Mouse (Mus musculus): ENCODE results near the gene Avpi1. TPM values are rescaled to one million over a fixed set of nuclear protein-coding genes. Genes with fewer than 3 reads are reported as not detected.

Avpi1 gene
- polyA plus RNA-seq, 1 experiment from 2014 or later = 8.3 TPM

- no peak for ATAC-seq
- no peaks in the 10 kb centered on the region for H3K9me3 ChIP-seq (replicated peaks; ENCODE audit: control insufficient read depth, low read length, poor library complexity, severe bottlenecking)
- no peak overlapping the region for H3K4me2 ChIP-seq (ENCODE audit: low read length)
- no peaks in the 10 kb centered on the region for H3K36me3 ChIP-seq (ENCODE audit: control insufficient read depth, insufficient read depth, low read length)
- no peak overlapping the region for H3K9ac ChIP-seq (ENCODE audit: low read depth, low read length)
- H3K4me1 ChIP-seq (ENCODE audit: control insufficient read depth, insufficient read depth, low read length) = no peaks in the 10 kb centered on the region
- H3K27ac ChIP-seq (ENCODE audit: low read length) = no peak overlapping the region
- H3K4me3 ChIP-seq (ENCODE audit: low read depth, low read length) = no peak overlapping the region
- H3K27me3 ChIP-seq (ENCODE audit: control insufficient read depth, insufficient read depth, low read depth, low read length) = no peaks in the 10 kb centered on the region
- 88% methylated on average over 15 of the region's 15 CpGs for WGBS
These were observed 9.8 kb upstream of the Avpi1 start for GRCm38 (mm10) chr19:42138517-42139285.

DNA sequence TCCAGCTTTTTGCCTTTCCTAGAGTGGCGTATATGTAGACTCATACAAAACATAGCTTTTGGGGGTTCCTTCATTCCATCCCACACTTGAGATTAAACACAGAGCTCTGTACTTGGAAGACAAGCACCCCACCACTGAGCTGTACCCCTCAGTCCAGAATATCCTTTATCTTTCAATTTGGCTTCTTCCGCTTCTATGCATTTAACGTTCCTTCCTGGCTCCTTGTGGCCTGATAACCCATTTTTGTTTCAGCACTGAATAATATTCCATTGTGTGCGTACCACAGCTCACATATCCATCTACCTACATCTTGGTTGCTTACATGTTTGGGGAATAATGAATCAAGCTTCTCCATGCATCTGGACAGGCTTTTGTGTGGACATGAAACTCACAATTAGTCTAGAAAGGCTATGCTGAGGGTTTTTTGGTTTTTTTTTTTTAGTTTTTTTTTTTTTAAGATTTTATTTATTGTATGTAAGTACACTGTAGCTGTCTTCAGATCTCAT lies 8.4 kb upstream of the Avpi1 start:
- no peak overlapping the region for H3K9ac ChIP-seq (ENCODE audit: low read depth, low read length)
- H3K4me2 ChIP-seq (ENCODE audit: low read length) = no peak overlapping the region
- no peak overlapping the region for H3K27ac ChIP-seq (ENCODE audit: low read length)
- H3K4me3 ChIP-seq (ENCODE audit: low read depth, low read length) = no peak overlapping the region
- H3K27me3 ChIP-seq (ENCODE audit: control insufficient read depth, insufficient read depth, low read depth, low read length) = no peaks in the 10 kb centered on the region
- H3K36me3 ChIP-seq (ENCODE audit: control insufficient read depth, insufficient read depth, low read length) = no peaks in the 10 kb centered on the region
- WGBS = 96% methylated on average over 4 of the region's 4 CpGs
- no peaks in the 10 kb centered on the region for H3K9me3 ChIP-seq (replicated peaks; ENCODE audit: control insufficient read depth, low read length, poor library complexity, severe bottlenecking)
- ATAC-seq = no peak
- no peaks in the 10 kb centered on the region for H3K4me1 ChIP-seq (ENCODE audit: control insufficient read depth, insufficient read depth, low read length)

DNA sequence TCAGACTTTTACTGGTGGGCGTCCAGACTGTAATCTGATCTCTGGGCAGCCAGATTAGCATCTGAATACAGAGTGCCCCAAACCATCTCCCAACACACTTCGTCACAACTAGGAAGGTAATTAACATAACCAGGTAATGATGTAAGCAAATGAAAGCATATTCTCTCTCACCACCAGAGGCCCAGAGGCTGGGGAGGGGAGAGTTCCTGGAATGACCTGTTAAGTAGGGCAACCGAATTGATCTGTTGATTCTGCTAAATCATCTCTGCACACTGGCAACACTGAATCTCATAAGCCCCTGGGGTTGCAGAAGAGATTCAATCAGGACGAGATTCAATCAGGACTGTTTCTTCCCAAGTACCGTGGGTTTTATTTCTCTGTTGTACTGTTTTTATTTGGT lies 7.3 kb upstream of the Avpi1 start:
- H3K4me3 ChIP-seq (ENCODE audit: low read depth, low read length) = no peak overlapping the region
- H3K4me1 ChIP-seq (ENCODE audit: control insufficient read depth, insufficient read depth, low read length) = no peaks in the 10 kb centered on the region
- H3K9ac ChIP-seq (ENCODE audit: low read depth, low read length) = no peak overlapping the region
- no peak for ATAC-seq
- no peaks in the 10 kb centered on the region for H3K9me3 ChIP-seq (replicated peaks; ENCODE audit: control insufficient read depth, low read length, poor library complexity, severe bottlenecking)
- H3K27ac ChIP-seq (ENCODE audit: low read length) = no peak overlapping the region
- 22% methylated on average over 5 of the region's 5 CpGs for WGBS
- H3K36me3 ChIP-seq (ENCODE audit: control insufficient read depth, insufficient read depth, low read length) = no peaks in the 10 kb centered on the region
- no peaks in the 10 kb centered on the region for H3K27me3 ChIP-seq (ENCODE audit: control insufficient read depth, insufficient read depth, low read depth, low read length)
- H3K4me2 ChIP-seq (ENCODE audit: low read length) = no peak overlapping the region

GRCm38 (mm10) chr19:42135070-42135469 lies 6.2 kb upstream of the Avpi1 start:
- Histone ChIP-seq H3K27ac (ENCODE audit: low read length) (no peak overlapping the region), H3K27me3 (ENCODE audit: control insufficient read depth, insufficient read depth, low read depth, low read length) (no peaks in the 10 kb centered on the region; the same call in 1 of the 2 replicates), H3K36me3 (ENCODE audit: control insufficient read depth, insufficient read depth, low read length) (no peaks in the 10 kb centered on the region), H3K4me2 (ENCODE audit: low read length) (no peak overlapping the region), H3K9ac (ENCODE audit: low read depth, low read length) (no peak overlapping the region), H3K4me3 (ENCODE audit: low read depth, low read length) (no peak overlapping the region), H3K4me1 (ENCODE audit: control insufficient read depth, insufficient read depth, low read length) (no peaks in the 10 kb centered on the region), H3K9me3 (replicated peaks; ENCODE audit: control insufficient read depth, low read length, poor library complexity, severe bottlenecking) (no peaks in the 10 kb centered on the region)
- ATAC-seq = no peak

DNA sequence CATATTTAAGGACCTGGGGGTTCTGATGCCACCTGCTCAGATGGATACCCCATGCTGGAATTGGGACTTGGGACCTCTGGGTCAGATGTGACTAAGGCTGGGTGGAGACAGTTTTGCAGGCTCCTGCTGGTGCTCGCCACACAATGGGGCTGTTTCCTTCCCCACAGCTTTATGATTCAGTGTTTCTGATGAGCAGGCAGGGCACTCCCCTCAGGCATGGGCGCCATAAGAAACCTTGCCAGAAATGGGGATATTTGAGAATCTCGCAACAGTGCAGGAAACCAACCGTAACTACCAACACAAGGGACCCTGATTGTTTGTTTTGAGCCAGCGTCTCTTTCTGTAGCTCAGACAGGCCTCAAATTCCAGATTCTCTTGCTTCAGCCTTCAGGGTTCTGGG lies 2.2 kb upstream of the Avpi1 start:
- Histone ChIP-seq H3K4me1 (ENCODE audit: control insufficient read depth, insufficient read depth, low read length) (peaks cover 15% of the 10 kb centered on the region), H3K4me3 (ENCODE audit: low read depth, low read length) (no peak overlapping the region), H3K9me3 (replicated peaks; ENCODE audit: control insufficient read depth, low read length, poor library complexity, severe bottlenecking) (no peaks in the 10 kb centered on the region), H3K36me3 (ENCODE audit: control insufficient read depth, insufficient read depth, low read length) (no peaks in the 10 kb centered on the region), H3K27ac (ENCODE audit: low read length) (no peak overlapping the region), H3K4me2 (ENCODE audit: low read length) (no peak overlapping the region), H3K27me3 (ENCODE audit: control insufficient read depth, insufficient read depth, low read depth, low read length) (no peaks in the 10 kb centered on the region; the same call in 1 of the 2 replicates), H3K9ac (ENCODE audit: low read depth, low read length) (no peak overlapping the region)
- ATAC-seq = no peak
- 74% methylated on average over 5 of the region's 5 CpGs for WGBS

DNA sequence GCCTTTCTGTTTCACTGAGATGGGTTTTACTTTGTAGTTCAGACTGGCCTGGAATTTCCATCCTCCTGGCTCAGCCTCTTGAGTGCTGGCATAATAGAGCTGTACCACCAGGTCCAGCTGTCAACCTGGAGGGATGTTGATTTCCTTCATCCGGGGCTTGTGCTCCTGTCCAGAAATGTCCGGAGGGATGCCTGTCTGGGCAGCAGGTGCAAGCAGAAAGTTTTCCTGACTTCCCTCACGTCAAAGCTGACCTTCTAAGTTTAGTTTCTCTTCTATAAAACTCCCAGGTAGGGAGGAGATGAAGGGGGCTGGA lies 1.4 kb upstream of the Avpi1 start:
- no peaks in the 10 kb centered on the region for H3K9me3 ChIP-seq (replicated peaks; ENCODE audit: control insufficient read depth, low read length, poor library complexity, severe bottlenecking)
- ATAC-seq = no peak
- H3K36me3 ChIP-seq (ENCODE audit: control insufficient read depth, insufficient read depth, low read length) = no peaks in the 10 kb centered on the region
- H3K27me3 ChIP-seq (ENCODE audit: control insufficient read depth, insufficient read depth, low read depth, low read length) = no peaks in the 10 kb centered on the region; the same call in 1 of the 2 replicates
- no peak overlapping the region for H3K9ac ChIP-seq (ENCODE audit: low read depth, low read length)
- no peak overlapping the region for H3K4me3 ChIP-seq (ENCODE audit: low read depth, low read length)
- peaks cover 15% of the 10 kb centered on the region for H3K4me1 ChIP-seq (ENCODE audit: control insufficient read depth, insufficient read depth, low read length)
- no peak overlapping the region for H3K4me2 ChIP-seq (ENCODE audit: low read length)
- 63% methylated on average over 3 of the region's 3 CpGs for WGBS
- no peak overlapping the region for H3K27ac ChIP-seq (ENCODE audit: low read length)

DNA sequence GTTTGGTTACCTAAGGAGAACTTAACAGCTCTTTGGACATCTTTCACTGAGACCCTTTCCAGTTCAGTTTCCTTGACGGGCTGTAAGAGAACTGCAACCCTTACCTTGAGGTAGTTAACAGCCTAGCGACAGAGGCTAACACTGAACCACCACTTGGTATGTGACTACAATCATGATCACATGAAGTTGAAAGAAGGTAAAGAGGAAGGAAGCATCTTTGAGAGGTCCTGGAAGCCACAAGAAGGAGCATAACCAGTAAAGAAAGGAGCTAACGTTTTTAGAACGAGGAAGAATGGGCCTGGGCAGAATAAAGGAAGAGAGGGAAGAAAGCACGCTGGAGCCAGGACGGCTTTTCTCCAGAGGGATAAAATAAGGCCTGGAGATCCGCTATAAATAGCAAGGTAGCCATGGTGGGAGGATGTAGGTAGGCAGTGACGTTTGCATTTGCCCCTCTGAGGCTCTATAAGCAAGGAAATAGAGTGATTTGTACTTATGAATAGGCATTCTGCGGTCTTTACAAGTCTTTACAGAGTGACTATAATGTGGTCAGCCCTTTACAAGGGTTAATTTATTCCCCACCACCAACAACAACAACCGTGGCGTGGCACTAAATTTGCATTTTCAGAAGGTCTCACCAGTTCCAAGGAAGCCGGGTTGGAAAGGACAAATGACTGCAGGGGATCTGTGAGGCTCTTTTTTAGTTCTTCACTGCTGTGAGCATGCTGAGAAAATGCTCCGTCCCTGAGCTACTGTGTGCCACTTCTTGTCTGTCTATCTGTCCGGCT lies 842 bp upstream of the Avpi1 start:
- no peaks in the 10 kb centered on the region; the same call in 1 of the 2 replicates for H3K27me3 ChIP-seq (ENCODE audit: control insufficient read depth, insufficient read depth, low read depth, low read length)
- peak overlapping the region; percentile 80 for H3K9ac ChIP-seq (ENCODE audit: low read depth, low read length)
- peak overlapping the region; percentile 71 for H3K4me3 ChIP-seq (ENCODE audit: low read depth, low read length)
- WGBS = 19% methylated on average over 14 of the region's 14 CpGs
- ATAC-seq = peak; percentile 34
- H3K27ac ChIP-seq (ENCODE audit: low read length) = peak overlapping the region; percentile 73
- H3K36me3 ChIP-seq (ENCODE audit: control insufficient read depth, insufficient read depth, low read length) = no peaks in the 10 kb centered on the region; the same call in 1 of the 2 replicates
- H3K4me1 ChIP-seq (ENCODE audit: control insufficient read depth, insufficient read depth, low read length) = peaks cover 15% of the 10 kb centered on the region
- no peaks in the 10 kb centered on the region for H3K9me3 ChIP-seq (replicated peaks; ENCODE audit: control insufficient read depth, low read length, poor library complexity, severe bottlenecking)
- peak overlapping the region; percentile 100 for H3K4me2 ChIP-seq (ENCODE audit: low read length)

- Histone ChIP-seq H3K4me1 (ENCODE audit: control insufficient read depth, insufficient read depth, low read length) (peaks cover 15% of the 10 kb centered on the region), H3K27me3 (ENCODE audit: control insufficient read depth, insufficient read depth, low read depth, low read length) (no peaks in the 10 kb centered on the region; the same call in 1 of the 2 replicates), H3K9me3 (replicated peaks; ENCODE audit: control insufficient read depth, low read length, poor library complexity, severe bottlenecking) (no peaks in the 10 kb centered on the region), H3K27ac (ENCODE audit: low read length) (0 out of 2 replicates have a peak overlapping the region, but pooled peaks have one; percentile 42), H3K9ac (ENCODE audit: low read depth, low read length) (peak overlapping the region; percentile 80), H3K4me2 (ENCODE audit: low read length) (peak overlapping the region; percentile 100), H3K4me3 (ENCODE audit: low read depth, low read length) (peak overlapping the region; percentile 71), H3K36me3 (ENCODE audit: control insufficient read depth, insufficient read depth, low read length) (no peaks in the 10 kb centered on the region; the same call in 1 of the 2 replicates)
- 5% methylated on average over 23 of the region's 23 CpGs for WGBS
- no peak for ATAC-seq
These were observed 663 bp downstream of the Avpi1 start for GRCm38 (mm10) chr19:42128052-42128740.

Data from midbrain, embryonic 16.5 days (tissue).